Mouse (Mus musculus) limb, embryonic 12.5 days (tissue): ENCODE data around the gene Dync2h1. TPM values are rescaled to one million over a fixed set of nuclear protein-coding genes. Genes with fewer than 3 reads are reported as not detected.

Source experiments
- ATAC-seq: fragments of 200-750 bp; cut with Nextera tagmentation; 2 replicates; pipeline ENCODE4 v1.8.0; 2017; ENCODE audit warnings: low read depth, moderate TSS enrichment; ENCODE audit not compliant: insufficient number of reproducible peaks, insufficient read depth, low FRiP score, low TSS enrichment
- H3K27ac ChIP-seq: fragments of 300-500 bp; sonication (generic); 2 replicates; pipeline ENCODE4 v1.5.1; 2016; ENCODE audit warnings: mild to moderate bottlenecking, moderate library complexity
- H3K27me3 ChIP-seq: fragments of 300-500 bp; sonication (generic); 2 replicates; pipeline ENCODE4 v1.6.1; 2016; ENCODE audit warnings: mild to moderate bottlenecking, moderate library complexity
- H3K36me3 ChIP-seq: fragments of 300-500 bp; sonication (generic); 2 replicates; pipeline ENCODE4 v1.6.1; 2016; ENCODE audit warnings: mild to moderate bottlenecking, moderate library complexity
- H3K4me1 ChIP-seq: fragments of 300-500 bp; sonication (generic); replicated peaks from 2 replicates; pipeline ENCODE4 v1.6.1; 2016
- H3K4me2 ChIP-seq: fragments of 300-500 bp; sonication (generic); 2 replicates; pipeline ENCODE4 v1.6.1; 2016; ENCODE audit warnings: mild to moderate bottlenecking, moderate library complexity
- H3K4me3 ChIP-seq: fragments of 300-500 bp; sonication (generic); replicated peaks from 2 replicates; pipeline ENCODE4 v1.5.1; 2016; ENCODE audit warnings: mild to moderate bottlenecking
- H3K9ac ChIP-seq: fragments of 300-500 bp; sonication (generic); replicated peaks from 2 replicates; pipeline ENCODE4 v1.6.1; 2016; ENCODE audit warnings: mild to moderate bottlenecking, moderate library complexity
- H3K9me3 ChIP-seq: fragments of 300-500 bp; sonication (generic); 2 replicates; pipeline ENCODE4 v1.6.1; 2016; ENCODE audit warnings: mild to moderate bottlenecking, moderate library complexity
- WGBS: fragments of 180-500 bp; shearing (Covaris S2); methylation state at CpG from one replicate; pipeline ENCODE4 v1.1.7; 2016; 5-methylcytosine and 5-hydroxymethylcytosine counted together
- polyA plus RNA-seq: library from polyadenylated mRNA; unstranded; fragments of >200 nt; fragmentation: Nextera tagmentation; extraction: Ambion mirVana; gene quantifications from 2 replicates; pipeline ENCODE4 v1.2.1, GENCODE M21; 2016

Gene Dync2h1
- polyA plus RNA-seq, 1 experiment from 2014 or later: 24.7 TPM

GRCm38 (mm10) chr9:7015600-7015999 is 168.6 kb downstream of the Dync2h1 start:
- no peaks in the 10 kb centered on the region for H3K4me1 ChIP-seq
- no peak overlapping the region for H3K27ac ChIP-seq
- H3K27me3 ChIP-seq: no peaks in the 10 kb centered on the region
- H3K4me2 ChIP-seq: no peak overlapping the region
- no peaks in the 10 kb centered on the region for H3K9me3 ChIP-seq
- H3K9ac ChIP-seq: no peak overlapping the region
- H3K36me3 ChIP-seq: peaks cover 4% of the 10 kb centered on the region; the same call in 1 of the 2 replicates
- H3K4me3 ChIP-seq: no peak overlapping the region
- ATAC-seq: no peak

DNA sequence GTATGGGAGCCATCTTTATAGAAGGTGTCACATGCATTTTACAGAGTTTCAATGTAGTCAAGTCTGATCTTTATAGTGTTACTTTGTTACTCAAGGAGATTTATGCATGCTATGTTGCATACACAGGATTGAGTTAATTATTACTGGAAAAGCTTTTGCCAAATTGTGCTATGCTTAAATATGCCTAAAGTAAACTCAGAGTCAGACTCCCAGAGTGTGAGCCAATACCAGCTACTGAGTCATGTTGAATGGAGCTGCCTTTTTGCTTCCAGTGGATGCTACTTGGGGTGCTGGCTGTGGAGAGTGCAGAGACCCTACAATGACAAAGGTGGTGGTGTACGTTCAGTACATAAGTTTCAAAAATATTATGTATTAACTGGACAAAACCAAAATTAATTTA is 169.5 kb downstream of the Dync2h1 start:
- ATAC-seq: no peak
- H3K36me3 ChIP-seq: peaks cover 4% of the 10 kb centered on the region; the same call in 1 of the 2 replicates
- no peaks in the 10 kb centered on the region for H3K4me1 ChIP-seq
- WGBS: 96% methylated on average over 1 of the region's 1 CpGs
- no peaks in the 10 kb centered on the region for H3K9me3 ChIP-seq
- H3K9ac ChIP-seq: no peak overlapping the region
- no peaks in the 10 kb centered on the region for H3K27me3 ChIP-seq
- H3K27ac ChIP-seq: no peak overlapping the region
- no peak overlapping the region for H3K4me3 ChIP-seq
- H3K4me2 ChIP-seq: no peak overlapping the region

DNA sequence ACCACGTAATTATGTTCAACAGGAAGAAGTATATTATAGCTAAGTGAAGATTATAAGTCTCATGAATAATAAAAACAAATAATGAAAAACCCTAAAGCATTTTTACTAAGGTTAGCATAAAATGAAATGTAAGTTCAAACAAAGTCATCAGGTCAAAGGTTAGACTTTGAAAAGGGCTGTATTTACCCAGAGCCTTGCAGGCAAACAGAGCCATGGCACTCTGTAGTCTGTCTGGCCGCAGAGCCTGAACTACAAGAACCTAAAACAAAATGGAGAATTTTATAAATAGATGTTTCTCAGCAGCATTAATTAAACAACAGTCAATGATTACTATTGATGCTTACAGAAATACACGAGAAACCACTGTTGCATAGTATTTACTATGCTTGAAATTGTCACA is 174.5 kb downstream of the Dync2h1 start:
- 82% methylated on average over 3 of the region's 3 CpGs for WGBS
- H3K4me3 ChIP-seq: no peak overlapping the region
- no peak overlapping the region for H3K4me2 ChIP-seq
- no peaks in the 10 kb centered on the region for H3K4me1 ChIP-seq
- H3K27me3 ChIP-seq: no peaks in the 10 kb centered on the region
- no peak for ATAC-seq
- no peak overlapping the region for H3K27ac ChIP-seq
- H3K36me3 ChIP-seq: peaks cover 9% of the 10 kb centered on the region; the same call in 1 of the 2 replicates
- no peaks in the 10 kb centered on the region for H3K9me3 ChIP-seq
- H3K9ac ChIP-seq: no peak overlapping the region

DNA sequence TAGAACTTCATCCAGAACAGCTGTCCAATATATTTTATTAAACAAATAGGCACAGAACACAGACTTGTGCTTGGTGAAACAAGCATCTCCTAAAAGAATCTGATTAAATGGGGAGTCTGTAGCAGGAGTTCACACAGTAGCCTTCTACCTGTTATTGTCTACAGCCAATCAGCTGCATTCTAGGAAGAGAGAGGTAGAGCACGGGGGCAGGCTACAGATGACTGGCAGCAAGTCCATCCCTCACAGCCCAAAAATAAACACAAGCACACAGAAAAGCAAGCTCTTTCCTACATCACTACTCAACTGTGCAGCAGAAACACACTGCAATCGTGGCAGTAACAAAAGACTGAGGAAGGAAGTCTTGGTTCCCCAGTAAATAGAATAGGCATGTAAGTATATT is 189.4 kb downstream of the Dync2h1 start:
- Histone ChIP-seq H3K27ac (no peak overlapping the region), H3K4me2 (no peak overlapping the region), H3K9me3 (no peaks in the 10 kb centered on the region), H3K27me3 (no peaks in the 10 kb centered on the region), H3K4me1 (no peaks in the 10 kb centered on the region), H3K9ac (no peak overlapping the region), H3K4me3 (no peak overlapping the region), H3K36me3 (peaks cover 22% of the 10 kb centered on the region)
- ATAC-seq: no peak
- WGBS: 79% methylated on average over 2 of the region's 2 CpGs

- Histone ChIP-seq H3K4me2 (no peak overlapping the region), H3K4me3 (no peak overlapping the region), H3K36me3 (peaks cover 23% of the 10 kb centered on the region), H3K9ac (no peak overlapping the region), H3K27ac (no peak overlapping the region), H3K9me3 (no peaks in the 10 kb centered on the region), H3K27me3 (no peaks in the 10 kb centered on the region), H3K4me1 (no peaks in the 10 kb centered on the region)
- ATAC-seq: no peak
Measured at GRCm38 (mm10) chr9:6994275-6994674, 190.0 kb downstream of the Dync2h1 start.

DNA sequence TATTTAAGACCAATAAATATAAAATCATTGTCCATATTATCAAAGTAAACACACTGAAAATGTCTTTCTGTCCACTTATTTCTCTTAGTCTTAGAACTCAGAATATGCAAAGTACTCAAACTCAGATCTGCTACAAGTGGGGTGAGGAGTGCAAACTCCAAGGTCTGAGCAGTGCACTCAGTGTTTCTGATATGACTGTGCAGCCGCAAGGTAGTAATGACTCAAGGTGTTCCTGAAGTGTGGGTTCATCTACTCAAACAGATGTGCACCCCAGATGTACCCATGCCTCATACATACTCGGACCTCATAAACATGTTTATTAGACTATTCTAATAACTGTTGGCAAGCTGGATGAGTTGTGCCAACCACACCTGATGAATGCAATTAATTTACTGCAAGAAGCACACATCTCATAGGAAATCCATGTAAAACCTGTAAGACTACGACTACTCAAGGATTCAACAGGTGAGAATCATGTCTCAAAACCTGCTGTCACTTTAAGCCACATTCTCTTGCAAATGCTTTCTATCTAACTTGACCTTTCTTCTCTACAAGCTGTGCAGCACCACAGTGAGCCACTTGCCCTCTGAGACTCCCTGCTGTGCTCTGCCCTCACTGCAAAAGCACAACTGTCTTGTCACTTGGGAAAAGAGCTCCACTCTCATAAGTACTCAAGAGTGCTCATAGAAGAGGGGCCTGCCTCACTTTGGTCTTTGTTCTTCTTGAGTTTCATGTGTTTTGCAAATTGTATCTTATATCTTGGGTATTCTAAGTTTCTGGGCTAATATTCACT is 195.2 kb downstream of the Dync2h1 start:
- no peak overlapping the region for H3K4me2 ChIP-seq
- H3K4me3 ChIP-seq: no peak overlapping the region
- H3K36me3 ChIP-seq: peaks cover 28% of the 10 kb centered on the region
- H3K9ac ChIP-seq: no peak overlapping the region
- no peaks in the 10 kb centered on the region for H3K27me3 ChIP-seq
- WGBS: 86% methylated on average over 3 of the region's 3 CpGs
- no peaks in the 10 kb centered on the region for H3K9me3 ChIP-seq
- H3K4me1 ChIP-seq: no peaks in the 10 kb centered on the region
- H3K27ac ChIP-seq: no peak overlapping the region
- ATAC-seq: no peak

GRCm38 (mm10) chr9:6986161-6986560 is 198.1 kb downstream of the Dync2h1 start:
- Histone ChIP-seq H3K4me2 (no peak overlapping the region), H3K4me3 (no peak overlapping the region), H3K36me3 (peaks cover 20% of the 10 kb centered on the region), H3K9me3 (no peaks in the 10 kb centered on the region), H3K27ac (no peak overlapping the region), H3K27me3 (no peaks in the 10 kb centered on the region), H3K4me1 (no peaks in the 10 kb centered on the region), H3K9ac (no peak overlapping the region)
- 86% methylated on average over 3 of the region's 3 CpGs for WGBS
- no peak for ATAC-seq

GRCm38 (mm10) chr9:6969171-6969570 is 215.1 kb downstream of the Dync2h1 start:
- Histone ChIP-seq H3K9ac (no peak overlapping the region), H3K27me3 (no peaks in the 10 kb centered on the region), H3K36me3 (peaks cover 4% of the 10 kb centered on the region; the same call in 1 of the 2 replicates), H3K4me2 (no peak overlapping the region), H3K4me3 (no peak overlapping the region), H3K27ac (no peak overlapping the region), H3K4me1 (no peaks in the 10 kb centered on the region), H3K9me3 (no peaks in the 10 kb centered on the region)
- no peak for ATAC-seq
- 72% methylated on average over 2 of the region's 2 CpGs for WGBS

- no peak overlapping the region for H3K4me2 ChIP-seq
- WGBS: 84% methylated on average over 3 of the region's 3 CpGs
Measured at GRCm38 (mm10) chr9:6965006-6965405, 219.2 kb downstream of the Dync2h1 start.

DNA sequence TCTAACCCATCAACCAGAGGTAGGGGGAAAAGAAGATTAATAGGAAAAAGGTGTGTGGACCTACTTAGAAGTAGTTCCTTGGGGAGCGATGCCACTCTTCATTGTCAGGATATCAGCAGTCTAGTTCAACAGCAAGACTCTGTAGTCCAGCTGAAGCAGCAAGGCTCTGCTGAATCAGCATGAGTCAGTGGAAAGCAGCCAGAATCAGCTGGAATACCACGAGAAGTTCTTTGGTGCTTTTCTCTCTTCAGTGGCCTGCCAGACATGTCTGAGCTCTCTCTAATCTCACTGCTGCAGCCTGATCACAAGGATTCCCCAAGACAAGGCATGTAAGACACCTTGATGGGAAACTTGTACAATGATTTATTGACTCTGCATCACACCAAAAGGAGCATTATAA is 225.9 kb downstream of the Dync2h1 start:
- WGBS: 86% methylated on average over 2 of the region's 2 CpGs
- ATAC-seq: no peak
- no peak overlapping the region for H3K4me2 ChIP-seq
- H3K27ac ChIP-seq: no peak overlapping the region
- no peaks in the 10 kb centered on the region for H3K27me3 ChIP-seq
- no peak overlapping the region for H3K4me3 ChIP-seq
- H3K9ac ChIP-seq: no peak overlapping the region
- 0 out of 2 replicates have a peak, but pooled peaks cover 6% of the 10 kb centered on the region for H3K36me3 ChIP-seq
- no peaks in the 10 kb centered on the region for H3K9me3 ChIP-seq
- no peaks in the 10 kb centered on the region for H3K4me1 ChIP-seq

More at GRCm38 (mm10) chr9:6965006-6965405, 219.2 kb downstream of the Dync2h1 start:
- Histone ChIP-seq H3K4me1 (no peaks in the 10 kb centered on the region), H3K27me3 (no peaks in the 10 kb centered on the region), H3K9ac (no peak overlapping the region), H3K27ac (no peak overlapping the region), H3K9me3 (no peaks in the 10 kb centered on the region), H3K4me3 (no peak overlapping the region), H3K36me3 (peaks cover 7% of the 10 kb centered on the region; the same call in 1 of the 2 replicates)
- ATAC-seq: no peak

- Histone ChIP-seq H3K4me2 (no peak overlapping the region), H3K27me3 (no peaks in the 10 kb centered on the region), H3K27ac (no peak overlapping the region), H3K9ac (no peak overlapping the region), H3K36me3 (peaks cover 15% of the 10 kb centered on the region), H3K9me3 (no peaks in the 10 kb centered on the region), H3K4me3 (no peak overlapping the region), H3K4me1 (no peaks in the 10 kb centered on the region)
- WGBS: 25% methylated on average over 1 of the region's 1 CpGs
- ATAC-seq: no peak
Measured at GRCm38 (mm10) chr9:6927399-6928035, 256.7 kb downstream of the Dync2h1 start.
